Mouse (Mus musculus): ENCODE measurements at regions not wholly inside any gene's neighbourhood (a gene's known extent, or its start where the extent isn't known, plus 50 kb on each side); places are given as distances from the start of the nearest gene placed in this dataset.
"Not testable (repeated sequence)": the region's sequence is repeated elsewhere in the genome, so short reads cannot be mapped to it uniquely, and the experiment has no call there.

- 26% methylated on average over 9 of the region's 9 CpGs for WGBS
- no peak for DNase-seq (ENCODE audit: low read depth, low spot score)
These were observed 182.7 kb downstream of the Bmp2 start for GRCm38 (mm10) chr2:133734469-133735225.

GRCm38 (mm10) chr2:133738839-133739430 lies 187.0 kb downstream of the Bmp2 start:
- peak; percentile 67 for DNase-seq (ENCODE audit: low read depth, low spot score)
- WGBS, result 9% methylated on average over 10 of the region's 10 CpGs

- DNase-seq (ENCODE audit: low read depth, low spot score), result no peak
- 19% methylated on average over 4 of the region's 4 CpGs for WGBS
These were observed 196.5 kb downstream of the Bmp2 start for GRCm38 (mm10) chr2:133748493-133748892.

GRCm38 (mm10) chr2:133749846-133750637 lies 198.1 kb downstream of the Bmp2 start:
- DNase-seq (ENCODE audit: low read depth, low spot score), result peak; percentile 44
- 24% methylated on average over 4 of the region's 4 CpGs for WGBS

- WGBS, result 73% methylated on average over 3 of the region's 3 CpGs
These were observed 202.1 kb downstream of the Bmp2 start for GRCm38 (mm10) chr2:133754088-133754487.

GRCm38 (mm10) chr2:133761496-133761895 lies 209.5 kb downstream of the Bmp2 start:
- no peak for DNase-seq (ENCODE audit: low read depth, low spot score)
- 39% methylated on average over 7 of the region's 7 CpGs for WGBS

More at GRCm38 (mm10) chr2:133754088-133754487, 202.1 kb downstream of the Bmp2 start:
- DNase-seq (ENCODE audit: low read depth, low spot score), result no peak

GRCm38 (mm10) chr2:133768546-133768945 lies 216.6 kb downstream of the Bmp2 start:
- no peak for DNase-seq (ENCODE audit: low read depth, low spot score)
- WGBS, result 43% methylated on average over 1 of the region's 1 CpGs

- WGBS, result 65% methylated on average over 7 of the region's 7 CpGs
- no peak for DNase-seq (ENCODE audit: low read depth, low spot score)
These were observed 231.8 kb downstream of the Bmp2 start for GRCm38 (mm10) chr2:133783588-133784342.

- WGBS, result 48% methylated on average over 1 of the region's 1 CpGs
- no peak for DNase-seq (ENCODE audit: low read depth, low spot score)
These were observed 239.1 kb downstream of the Bmp2 start for GRCm38 (mm10) chr2:133791031-133791430.

- DNase-seq (ENCODE audit: low read depth, low spot score), result no peak
- WGBS, result 19% methylated on average over 2 of the region's 2 CpGs
These were observed 241.3 kb downstream of the Bmp2 start for GRCm38 (mm10) chr2:133793293-133793692.

GRCm38 (mm10) chr2:133802666-133803065 lies 250.7 kb downstream of the Bmp2 start:
- DNase-seq (ENCODE audit: low read depth, low spot score), result no peak
- 47% methylated on average over 3 of the region's 3 CpGs for WGBS

- WGBS, result 62% methylated on average over 4 of the region's 4 CpGs
- no peak for DNase-seq (ENCODE audit: low read depth, low spot score)
These were observed 269.5 kb downstream of the Bmp2 start for GRCm38 (mm10) chr2:133821418-133821817.

GRCm38 (mm10) chr2:133829406-133829805 lies 277.4 kb downstream of the Bmp2 start:
- DNase-seq (ENCODE audit: low read depth, low spot score), result no peak
- WGBS, result 93% methylated on average over 1 of the region's 1 CpGs

GRCm38 (mm10) chr2:133850485-133850884 lies 298.5 kb downstream of the Bmp2 start:
- DNase-seq (ENCODE audit: low read depth, low spot score), result no peak

GRCm38 (mm10) chr2:133874982-133875381 lies 323.0 kb downstream of the Bmp2 start:
- 81% methylated on average over 8 of the region's 8 CpGs for WGBS
- DNase-seq (ENCODE audit: low read depth, low spot score), result not testable (repeated sequence)

- DNase-seq (ENCODE audit: low read depth, low spot score), result no peak
These were observed 331.7 kb downstream of the Bmp2 start for GRCm38 (mm10) chr2:133883682-133884081.

GRCm38 (mm10) chr2:133906269-133906668 lies 354.3 kb downstream of the Bmp2 start:
- no peak for DNase-seq (ENCODE audit: low read depth, low spot score)
- 64% methylated on average over 6 of the region's 6 CpGs for WGBS

Data from large intestine, adult 2 months (tissue).